Mouse (Mus musculus) MEL (cell line): Measurements from ENCODE around the gene Id2. TPM values are rescaled to one million over a fixed set of nuclear protein-coding genes. Genes with fewer than 3 reads are reported as not detected.

Experiments used
- DNase-seq: peaks from one replicate; pipeline ENCODE4 v3.0.0; 2011; ENCODE audit warnings: low read depth, low spot score
- H3K27ac ChIP-seq: 2 replicates; pipeline ENCODE4 v1.5.1; 2012; ENCODE audit warnings: low read depth, mild to moderate bottlenecking, control low read depth, low read length, moderate library complexity; ENCODE audit not compliant: control insufficient read depth
- H3K27me3 ChIP-seq, 2 experiments: fragments of 150-350 bp in 1 of 2; sonication (generic) in 1 of 2; 2 replicates each; pipeline ENCODE4 v1.6.1; 2012; ENCODE audit warnings: low read length in 2 of 2, mild to moderate bottlenecking in 2 of 2, improper control_type of control experiment in 1 of 2, moderate library complexity in 1 of 2; ENCODE audit not compliant: insufficient read depth in 2 of 2, control insufficient read depth in 1 of 2
- H3K36me3 ChIP-seq, 2 experiments: 2 replicates each; pipeline ENCODE4 v1.6.1; 2012 to 2014; ENCODE audit warnings: low read length in 2 of 2, improper control_type of control experiment in 1 of 2, inconsistent platforms in 1 of 2, mild to moderate bottlenecking in 1 of 2; ENCODE audit not compliant: insufficient read depth in 2 of 2, control insufficient read depth in 1 of 2
- H3K4me1 ChIP-seq, 2 experiments: fragments of 150-350 bp in 1 of 2; sonication (generic) in 1 of 2; 2 replicates each; pipeline ENCODE4 v1.6.1; 2012; ENCODE audit warnings: low read length in 2 of 2, improper control_type of control experiment in 1 of 2, mild to moderate bottlenecking in 1 of 2; ENCODE audit not compliant: insufficient read depth in 2 of 2, control insufficient read depth in 1 of 2
- H3K4me3 ChIP-seq, 2 experiments: fragments of 150-350 bp in 1 of 2; sonication (generic) in 1 of 2; 2 replicates each; pipeline ENCODE4 v1.5.1; 2012; ENCODE audit warnings: low read depth in 2 of 2, low read length in 2 of 2, mild to moderate bottlenecking in 2 of 2, moderate library complexity in 2 of 2, control low read depth in 1 of 2, improper control_type of control experiment in 1 of 2; ENCODE audit not compliant: control insufficient read depth in 1 of 2, insufficient read depth in 1 of 2
- H3K79me2 ChIP-seq: 2 replicates; pipeline ENCODE4 v1.6.1; 2012; ENCODE audit warnings: mild to moderate bottlenecking, low read length, moderate library complexity; ENCODE audit not compliant: control insufficient read depth, poor library complexity, insufficient read depth
- H3K9ac ChIP-seq: 2 replicates; pipeline ENCODE4 v1.6.1; 2012; ENCODE audit warnings: low read depth, mild to moderate bottlenecking, control low read depth, low read length, moderate library complexity; ENCODE audit not compliant: control insufficient read depth, poor library complexity, severe bottlenecking
- H3K9me3 ChIP-seq: fragments of 150-350 bp; sonication (generic); replicated peaks from 2 replicates; pipeline ENCODE4 v1.6.1; 2012; ENCODE audit warnings: mild to moderate bottlenecking, low read length, improper control_type of control experiment, moderate library complexity; ENCODE audit not compliant: insufficient read depth
- BHLHE40 ChIP-seq: IDR thresholded peaks from 2 replicates; pipeline ENCODE4 v1.6.1; 2012; ENCODE audit warnings: low read depth, mild to moderate bottlenecking, inconsistent platforms, low read length, improper control_type of control experiment, borderline replicate concordance
- CHD2 ChIP-seq: IDR thresholded peaks from 2 replicates; pipeline ENCODE4 v1.6.1; 2011; ENCODE audit warnings: low read length, improper control_type of control experiment
- E2F4 ChIP-seq: IDR thresholded peaks from 2 replicates; pipeline ENCODE4 v1.6.1; 2011; ENCODE audit warnings: low read depth, low read length, improper control_type of control experiment, borderline replicate concordance
- ELF1 ChIP-seq: IDR thresholded peaks from 2 replicates; pipeline ENCODE4 v1.6.1; 2014; ENCODE audit warnings: low read depth, mild to moderate bottlenecking, inconsistent platforms, low read length, improper control_type of control experiment, moderate library complexity
- GABPA ChIP-seq: IDR thresholded peaks from 2 replicates; pipeline ENCODE4 v1.6.1; 2012; ENCODE audit warnings: low read depth, mild to moderate bottlenecking, inconsistent platforms, low read length, improper control_type of control experiment, moderate library complexity
- GATA1 ChIP-seq: IDR thresholded peaks from 2 replicates; pipeline ENCODE4 v1.6.1; 2011; ENCODE audit warnings: low read depth, low read length, improper control_type of control experiment
- HCFC1 ChIP-seq: IDR thresholded peaks from 2 replicates; pipeline ENCODE4 v1.6.1; 2012; ENCODE audit warnings: low read depth, mild to moderate bottlenecking, inconsistent platforms, low read length, improper control_type of control experiment, moderate library complexity
- KAT2A ChIP-seq: conservative IDR thresholded peaks from 2 replicates; pipeline ENCODE4 v1.6.1; 2012; ENCODE audit warnings: low read depth, low read length, improper control_type of control experiment, inconsistent platforms
- MAFK ChIP-seq: IDR thresholded peaks from 2 replicates; pipeline ENCODE4 v1.6.1; 2011; ENCODE audit warnings: low read depth, mild to moderate bottlenecking, low read length, improper control_type of control experiment, borderline replicate concordance
- MAZ ChIP-seq: IDR thresholded peaks from 2 replicates; pipeline ENCODE4 v1.6.1; 2012; ENCODE audit warnings: low read depth, mild to moderate bottlenecking, inconsistent platforms, low read length, improper control_type of control experiment
- MXI1 ChIP-seq: IDR thresholded peaks from 2 replicates; pipeline ENCODE4 v1.6.1; 2011; ENCODE audit warnings: mild to moderate bottlenecking, low read depth, low read length, improper control_type of control experiment
- MYB ChIP-seq: IDR thresholded peaks from 2 replicates; pipeline ENCODE4 v1.6.1; 2011; ENCODE audit warnings: mild to moderate bottlenecking, low read depth, low read length, improper control_type of control experiment
- NRF1 ChIP-seq: IDR thresholded peaks from 2 replicates; pipeline ENCODE4 v1.6.1; 2014; ENCODE audit warnings: low read depth, mild to moderate bottlenecking, inconsistent platforms, low read length, improper control_type of control experiment, moderate library complexity; ENCODE audit not compliant: poor library complexity, insufficient read depth, severe bottlenecking
- POLR2A ChIP-seq, 2 experiments: IDR thresholded peaks; 2 replicates each; pipeline ENCODE4 v1.6.1; 2011 to 2012; ENCODE audit warnings: low read length in 2 of 2, mild to moderate bottlenecking in 2 of 2, control low read depth in 1 of 2, improper control_type of control experiment in 1 of 2, low read depth in 1 of 2, moderate library complexity in 1 of 2; ENCODE audit not compliant: control insufficient read depth in 1 of 2, insufficient read depth in 1 of 2, poor library complexity in 1 of 2
- POLR2AphosphoS2 ChIP-seq: IDR thresholded peaks from 2 replicates; pipeline ENCODE4 v1.6.1; 2011; ENCODE audit warnings: low read length, improper control_type of control experiment
- POLR2AphosphoS5 ChIP-seq: IDR thresholded peaks from 2 replicates; pipeline ENCODE4 v1.6.1; 2012; ENCODE audit warnings: low read depth, borderline replicate concordance, mild to moderate bottlenecking, inconsistent platforms, low read length, moderate library complexity, mixed read lengths
- RAD21 ChIP-seq: IDR thresholded peaks from 2 replicates; pipeline ENCODE4 v1.6.1; 2011; ENCODE audit warnings: mild to moderate bottlenecking, low read depth, low read length, improper control_type of control experiment
- RCOR1 ChIP-seq: IDR thresholded peaks from 2 replicates; pipeline ENCODE4 v1.6.1; 2012; ENCODE audit warnings: low read depth, mild to moderate bottlenecking, inconsistent platforms, low read length, improper control_type of control experiment
- SMC3 ChIP-seq: IDR thresholded peaks from 2 replicates; pipeline ENCODE4 v1.6.1; 2011; ENCODE audit warnings: low read depth, low read length, improper control_type of control experiment
- TAL1 ChIP-seq: IDR thresholded peaks from 2 replicates; pipeline ENCODE4 v1.6.1; 2012; ENCODE audit warnings: mild to moderate bottlenecking, inconsistent platforms, low read length, moderate library complexity, mixed read lengths
- TCF12 ChIP-seq: IDR thresholded peaks from 2 replicates; pipeline ENCODE4 v1.6.1; 2014; ENCODE audit warnings: low read depth, mild to moderate bottlenecking, inconsistent platforms, low read length, improper control_type of control experiment, moderate library complexity
- UBTF ChIP-seq: IDR thresholded peaks from 2 replicates; pipeline ENCODE4 v1.6.1; 2012; ENCODE audit warnings: low read depth, mild to moderate bottlenecking, inconsistent platforms, low read length, improper control_type of control experiment, moderate library complexity, borderline replicate concordance; ENCODE audit not compliant: insufficient read depth
- USF2 ChIP-seq, 2 experiments: IDR thresholded peaks; 2 replicates each; pipeline ENCODE4 v1.6.1; 2011 to 2012; ENCODE audit warnings: improper control_type of control experiment in 2 of 2, low read length in 2 of 2, borderline replicate concordance in 1 of 2, inconsistent platforms in 1 of 2, low read depth in 1 of 2, mild to moderate bottlenecking in 1 of 2; ENCODE audit not compliant: insufficient read depth in 1 of 2
- ZNF384 ChIP-seq: IDR thresholded peaks from 2 replicates; pipeline ENCODE4 v1.6.1; 2012; ENCODE audit warnings: low read depth, mild to moderate bottlenecking, inconsistent platforms, low read length, improper control_type of control experiment
- polyA plus RNA-seq, 2 experiments: library from polyadenylated mRNA; stranded (reverse) in 1 of 2; unstranded in 1 of 2; fragments of >175 nt in 1 of 2; fragments of >200 nt in 1 of 2; gene quantifications; 2 replicates each; pipeline versions ENCODE4 v1.2.1 to v1.2.4; 2012; ENCODE audit warnings: low replicate concordance in 2 of 2, low read depth in 1 of 2; ENCODE audit not compliant: insufficient read length in 2 of 2, insufficient read depth in 1 of 2, missing spikeins in 1 of 2
- total RNA-seq: library from RNA; depleted of rRNA; stranded (reverse); fragments of 300-350 nt; gene quantifications from 2 replicates; pipeline ENCODE4 v1.2.3, GENCODE M21; 2012; rRNA removed

The Id2 gene
- total RNA-seq, result 9.1 and 10.4 TPM in 2 replicates
- 1 to 10 TPM in 1 of 2 experiments, not detected in 1; 5.8 TPM for polyA plus RNA-seq

- Histone ChIP-seq H3K27me3 (no peaks in the 10 kb centered on the region), H3K27ac (peak within 1 kb of the TSS; percentile 44), H3K36me3 (peaks cover 0 to 3% of the 10 kb centered on the region in 2 experiments; a peak in 1 of 4 replicates), H3K4me3 (peak within 1 kb of the TSS; percentile 48 to 76), H3K4me1 (peaks cover 0 to 2% of the 10 kb centered on the region in 2 experiments; a peak in 2 of 4 replicates), H3K9me3 (no peaks in the 10 kb centered on the region), H3K9ac (peak within 1 kb of the TSS; percentile 83), H3K79me2 (peaks cover 14% of the 10 kb centered on the region)
- TF ChIP-seq ZNF384, result no peak
- no peak for TF ChIP-seq MAFK
- no peak for TF ChIP-seq GABPA
- no peak for TF ChIP-seq TCF12
- TF ChIP-seq RAD21, result no peak
- TF ChIP-seq POLR2AphosphoS2, result no peak
- no peak for TF ChIP-seq GATA1
- TF ChIP-seq CHD2, result no peak
- no peak for TF ChIP-seq RCOR1
- no peak for DNase-seq
These were observed at the start of gene Id2 for GRCm38 (mm10) chr12:25097052-25097209. Id2 (minus strand) TSS chr12:25097140.

DNA sequence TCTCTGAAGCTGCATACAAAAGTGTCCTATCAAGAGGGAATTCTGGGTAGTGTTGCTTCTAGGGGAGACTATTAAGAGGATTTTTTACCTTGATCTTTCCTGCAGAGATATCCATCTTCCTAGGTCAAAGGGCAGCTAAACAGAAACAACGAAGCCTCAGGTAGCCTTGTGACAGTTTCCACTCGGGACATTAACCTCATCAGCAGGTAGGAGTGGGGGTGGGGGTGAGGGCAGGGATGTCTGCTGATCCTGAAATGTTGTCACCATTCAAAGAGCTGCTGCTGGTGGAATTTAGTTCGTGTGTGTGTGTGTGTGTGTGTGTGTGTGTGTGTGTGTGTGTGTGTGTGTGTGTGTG is 48.4 kb upstream of the Id2 start:
- Histone ChIP-seq H3K36me3 (no peaks in the 10 kb centered on the region), H3K27me3 (no peaks in the 10 kb centered on the region), H3K9ac (no peak overlapping the region), H3K4me1 (no peaks in the 10 kb centered on the region), H3K27ac (no peak overlapping the region), H3K9me3 (no peaks in the 10 kb centered on the region), H3K4me3 (no peak overlapping the region), H3K79me2 (no peaks in the 10 kb centered on the region)
- DNase-seq, result no peak
- TF ChIP-seq MAFK (no peak), HCFC1 (no peak), SMC3 (no peak), MAZ (no peak), POLR2A (IDR thresholded peaks at IDR 0.05; ENCODE audit: control insufficient read depth in 1 of 2, insufficient read depth in 1 of 2, low read depth in 1 of 2, low read length in 2 of 2, poor library complexity in 1 of 2) (no peak), NRF1 (no peak), MXI1 (no peak), ELF1 (no peak), MYB (no peak), CHD2 (no peak), BHLHE40 (no peak), POLR2AphosphoS5 (no peak), USF2 (IDR thresholded peaks at IDR 0.05; ENCODE audit: borderline replicate concordance in 1 of 2, insufficient read depth in 1 of 2, low read depth in 1 of 2, low read length in 2 of 2) (no peak), ZNF384 (no peak), KAT2A (no peak), TAL1 (no peak), UBTF (no peak), E2F4 (no peak)
